Comparison of ENCODE assay signal across 8 mouse cellular contexts in the genomic region with DNA sequence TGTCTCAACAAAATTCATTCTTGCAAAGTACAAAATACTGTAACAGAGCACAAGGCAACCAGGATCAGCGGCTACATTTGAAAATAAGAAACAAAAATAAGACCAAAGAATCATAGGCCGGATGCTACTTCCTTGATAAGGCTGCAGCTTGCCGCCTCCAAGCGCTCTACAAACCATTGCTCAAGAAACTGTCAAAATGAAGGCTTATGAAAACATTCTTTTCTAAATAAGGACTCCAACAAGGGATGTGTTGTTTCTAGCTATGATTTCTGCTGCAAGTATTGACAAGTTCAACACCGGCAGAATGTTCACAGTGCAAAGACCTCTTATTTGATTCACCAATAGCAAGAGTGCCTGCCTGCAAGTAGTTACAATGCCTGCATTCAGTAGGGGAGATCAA. TPM values are rescaled to one million over a fixed set of nuclear protein-coding genes. Genes with fewer than 3 reads are reported as not detected.
A peak's percentile ranks its signal among the peaks of the same experiment; 100 is the strongest.
DNase-seq lines count a peak whose midpoint lies in the region; ATAC-seq lines count a peak whose summit lies in the region.

No protein-coding gene starts in this region.

- H3K27me3 ChIP-seq in heart, embryonic 15.5 days: no peaks in the 10 kb centered on the region
- H3K27me3 ChIP-seq in hindbrain, embryonic 10.5 days (ENCODE audit: insufficient read depth, poor library complexity, severe bottlenecking): peaks cover 3% of the 10 kb centered on the region; the same call in 1 of the 2 replicates
- H3K27me3 ChIP-seq in liver, embryonic 15.5 days: no peaks in the 10 kb centered on the region

- H3K4me2 ChIP-seq in heart, embryonic 15.5 days: peak overlapping the region; percentile 67
- H3K4me2 ChIP-seq in liver, embryonic 15.5 days: peak overlapping the region; percentile 95

- no peaks in the 10 kb centered on the region for H3K9me3 ChIP-seq in heart, embryonic 15.5 days (replicated peaks)
- H3K9me3 ChIP-seq in hindbrain, embryonic 10.5 days: no peaks in the 10 kb centered on the region
- H3K9me3 ChIP-seq in liver, embryonic 15.5 days (replicated peaks): no peaks in the 10 kb centered on the region

- no peak for ATAC-seq in heart, embryonic 15.5 days (replicated peaks; ENCODE audit: insufficient number of reproducible peaks, insufficient read depth, low FRiP score, low read depth)
- no peak for ATAC-seq in liver, embryonic 15.5 days (ENCODE audit: insufficient read depth)

- whole genome bisulfite sequencing in heart, embryonic 15.5 days: 20% methylated on average over 5 of the region's 5 CpGs
- 58% methylated on average over 5 of the region's 5 CpGs for WGBS in hindbrain, embryonic 10.5 days
- 5% methylated on average over 5 of the region's 5 CpGs for WGBS in liver, embryonic 15.5 days (ENCODE audit: insufficient replicate concordance)

- no peak for DNase-seq in heart, adult 9 months (ENCODE audit: low spot score in 2 of 2)
- DNase-seq in Muller cell, postnatal 12 days (ENCODE audit: inconsistent ontology term): peak; percentile 29
- no peak for DNase-seq in hindbrain, embryonic 10.5 days (ENCODE audit: low spot score)
- no peak for DNase-seq in right cerebral cortex, postnatal 14 days
- no peak for DNase-seq in left cerebral cortex, adult 11 months (ENCODE audit: low spot score)
- DNase-seq in adrenal gland, adult 8-10 months: no peak

- H3K4me1 ChIP-seq in heart, embryonic 15.5 days (replicated peaks): peaks cover 29% of the 10 kb centered on the region
- H3K4me1 ChIP-seq in hindbrain, embryonic 10.5 days (replicated peaks): peaks cover 23% of the 10 kb centered on the region
- H3K4me1 ChIP-seq in liver, embryonic 15.5 days (replicated peaks): peaks cover 69% of the 10 kb centered on the region

- peak overlapping the region; percentile 91 for H3K9ac ChIP-seq in heart, embryonic 15.5 days
- peak overlapping the region; percentile 89 for H3K9ac ChIP-seq in liver, embryonic 15.5 days

- H3K4me3 ChIP-seq in heart, embryonic 15.5 days: peak overlapping the region; percentile 95
- H3K4me3 ChIP-seq in hindbrain, embryonic 10.5 days: peak overlapping the region; percentile 93
- H3K4me3 ChIP-seq in liver, embryonic 15.5 days (replicated peaks): peak overlapping the region; percentile 95

- H3K27ac ChIP-seq in heart, embryonic 15.5 days: peak overlapping the region; percentile 96
- H3K27ac ChIP-seq in hindbrain, embryonic 10.5 days: peak overlapping the region; percentile 97
- peak overlapping the region; percentile 92 for H3K27ac ChIP-seq in liver, embryonic 15.5 days (replicated peaks)

- H3K36me3 ChIP-seq in heart, embryonic 15.5 days: no peaks in the 10 kb centered on the region
- 0 out of 2 replicates have a peak, but pooled peaks cover 6% of the 10 kb centered on the region for H3K36me3 ChIP-seq in hindbrain, embryonic 10.5 days
- peaks cover 1% of the 10 kb centered on the region; the same call in 1 of the 2 replicates for H3K36me3 ChIP-seq in liver, embryonic 15.5 days (replicated peaks)

RNA-seq across cellular contexts. Expression of gene Fryl, which starts 1.8 kb away (rescaled TPM):
- polyA plus RNA-seq in heart, embryonic 15.5 days (2015; fragmentation: Nextera tagmentation; extraction: Ambion mirVana): 25.7 and 28.4 TPM in 2 replicates
- 29.4 and 30.7 TPM in 2 replicates for polyA plus RNA-seq in hindbrain, embryonic 10.5 days (2016; fragmentation: Nextera tagmentation; extraction: Ambion mirVana)
- polyA plus RNA-seq in liver, embryonic 15.5 days (2015; fragmentation: Nextera tagmentation; extraction: Ambion mirVana): 46.2 and 47.2 TPM in 2 replicates
- total RNA-seq in adrenal gland, adult 8-10 months (2022): 10 to 100 TPM; 39.3 to 67.3 (median 51.1) TPM

RNA-seq across cellular contexts. Expression of gene Ociad1, which starts 37.9 kb away (rescaled TPM):
- 237 and 244 TPM in 2 replicates for polyA plus RNA-seq in heart, embryonic 15.5 days (2015; fragmentation: Nextera tagmentation; extraction: Ambion mirVana)
- 151 and 227 TPM in 2 replicates for polyA plus RNA-seq in hindbrain, embryonic 10.5 days (2016; fragmentation: Nextera tagmentation; extraction: Ambion mirVana)
- 115 and 117 TPM in 2 replicates for polyA plus RNA-seq in liver, embryonic 15.5 days (2015; fragmentation: Nextera tagmentation; extraction: Ambion mirVana)
- 100 to 1,000 TPM; 234 to 288 (median 240) TPM for total RNA-seq in adrenal gland, adult 8-10 months (2022)
